Mouse (Mus musculus): Measurements from ENCODE around the gene Nrros.

DNA sequence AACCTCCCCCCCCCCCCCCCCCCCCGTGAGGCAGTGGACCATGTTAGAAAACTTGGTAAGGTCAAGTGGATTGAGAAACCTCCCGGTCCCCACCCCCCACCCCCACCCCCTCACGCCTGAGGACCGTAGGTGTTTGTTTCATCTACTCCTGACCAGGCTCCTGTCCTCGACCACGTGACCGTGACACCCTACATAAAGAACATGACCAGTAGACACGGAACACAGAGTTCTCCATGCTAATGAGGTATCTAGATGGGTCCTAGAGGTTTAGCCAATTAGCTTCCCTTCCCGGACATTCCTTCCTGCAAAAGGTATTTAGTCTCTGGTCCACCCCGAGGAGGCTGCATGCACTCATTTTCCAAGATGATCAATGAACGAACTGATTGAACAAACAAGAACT is 8.0 kb upstream of the Nrros start:
- TF ChIP-seq POLR2A (IDR thresholded peaks at IDR 0.05; ENCODE audit: extremely low read depth, insufficient read depth, low read length), result no peak
- TF ChIP-seq CTCF (IDR thresholded peaks at IDR 0.05; ENCODE audit: low read depth, low read length), result no peak
